Mouse (Mus musculus): Measurements from ENCODE around the gene Tnrc6b.

GRCm38 (mm10) chr15:80760504-80760903 lies 49.4 kb downstream of the Tnrc6b start:
- TF ChIP-seq POLR2A (IDR thresholded peaks at IDR 0.05; ENCODE audit: extremely low read depth, insufficient read depth, low read length) (no peak), CTCF (IDR thresholded peaks at IDR 0.05; ENCODE audit: low read depth, low read length) (no peak)
